In the genomic region with DNA sequence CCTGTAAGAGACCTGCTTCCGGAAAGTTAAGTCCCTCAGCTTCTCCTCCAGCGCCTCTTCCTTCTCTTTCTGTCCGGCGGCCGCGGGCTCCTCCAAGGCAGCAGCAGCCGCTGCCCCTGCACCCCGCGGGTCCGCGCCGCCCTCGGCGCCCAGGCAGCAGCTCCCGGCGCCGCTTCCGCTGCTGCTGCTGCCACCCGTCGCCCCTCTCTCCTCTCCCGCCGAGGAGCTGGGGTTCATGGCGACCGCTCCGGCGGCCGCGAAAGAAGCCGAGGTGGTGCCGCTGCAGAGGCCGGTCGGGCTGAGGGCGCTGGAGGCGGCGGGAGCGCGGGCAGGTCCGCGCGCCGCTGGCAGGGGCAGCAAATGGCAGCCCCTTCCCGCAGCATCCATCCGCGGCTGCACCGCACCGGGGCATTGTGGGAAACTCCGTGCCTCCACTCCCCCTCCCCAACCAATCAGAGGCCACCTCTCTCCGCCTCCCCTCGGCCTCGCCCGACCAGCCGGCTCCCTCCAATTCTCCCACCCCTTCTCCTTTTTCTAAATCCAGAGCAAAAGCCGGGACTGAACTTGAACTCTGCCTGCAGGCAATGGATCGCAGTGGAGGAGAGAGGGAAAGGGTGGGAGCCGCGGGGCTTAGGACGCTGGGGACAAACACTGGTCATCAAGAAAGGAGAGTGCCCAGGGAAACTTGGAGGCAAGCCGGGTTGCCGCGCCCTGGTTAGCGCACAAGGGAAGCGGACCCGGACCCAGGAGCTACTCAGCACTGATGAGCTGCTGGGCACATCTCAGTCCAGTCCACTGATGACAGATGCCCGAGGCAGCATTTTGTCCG, we compare ENCODE assay signal across 8 mouse cellular contexts. TPM values are rescaled to one million over a fixed set of nuclear protein-coding genes. Genes with fewer than 3 reads are reported as not detected.
DNase-seq lines count a peak whose midpoint lies in the region; ATAC-seq and TF ChIP-seq lines count a peak whose summit lies in the region.

TSS of gene Dgki (minus strand) at position 623 of the 829 bp plus-strand sequence.

- no peak for TF ChIP-seq CTCF in E14TG2a.4 (conservative IDR thresholded peaks at IDR 0.05; ENCODE audit: low read length)
- no peak for TF ChIP-seq CTCF in layer of hippocampus, adult 2 months (conservative IDR thresholded peaks at IDR 0.05)

- H3K27ac ChIP-seq in heart, embryonic 15.5 days = no peak within 1 kb of the TSS
- peak within 1 kb of the TSS; percentile 95 for H3K27ac ChIP-seq in layer of hippocampus, adult 2 months
- no peak within 1 kb of the TSS for H3K27ac ChIP-seq in liver, embryonic 16.5 days (ENCODE audit: low read length)

- peak within 1 kb of the TSS; percentile 53 for H3K9ac ChIP-seq in heart, embryonic 15.5 days
- no peak within 1 kb of the TSS for H3K9ac ChIP-seq in liver, embryonic 16.5 days (ENCODE audit: low read depth, low read length)

- peak within 1 kb of the TSS; percentile 99 for H3K4me2 ChIP-seq in heart, embryonic 15.5 days
- peak within 1 kb of the TSS; percentile 54 for H3K4me2 ChIP-seq in liver, embryonic 16.5 days (ENCODE audit: low read depth, low read length)

- H3K9me3 ChIP-seq in E14TG2a.4 (ENCODE audit: low read length) = no peaks in the 10 kb centered on the region
- H3K9me3 ChIP-seq in heart, embryonic 15.5 days (replicated peaks) = no peaks in the 10 kb centered on the region
- no peaks in the 10 kb centered on the region for H3K9me3 ChIP-seq in liver, embryonic 16.5 days (replicated peaks; ENCODE audit: control insufficient read depth, low read length)

- under 1% methylated on average over 46 of the region's 65 CpGs for WGBS in heart, embryonic 15.5 days
- WGBS in liver, embryonic 16.5 days (ENCODE audit: insufficient replicate concordance) = 2% methylated on average over 64 of the region's 65 CpGs

- no peaks in the 10 kb centered on the region for H3K36me3 ChIP-seq in E14TG2a.4 (ENCODE audit: insufficient read depth, low read length)
- H3K36me3 ChIP-seq in heart, embryonic 15.5 days = no peaks in the 10 kb centered on the region
- no peaks in the 10 kb centered on the region for H3K36me3 ChIP-seq in liver, embryonic 16.5 days (ENCODE audit: control insufficient read depth, insufficient read depth)

- H3K4me1 ChIP-seq in E14TG2a.4 (replicated peaks; ENCODE audit: low read depth, low read length) = peaks cover 9% of the 10 kb centered on the region
- peaks cover 22% of the 10 kb centered on the region for H3K4me1 ChIP-seq in heart, embryonic 15.5 days (replicated peaks)
- no peaks in the 10 kb centered on the region for H3K4me1 ChIP-seq in liver, embryonic 16.5 days (ENCODE audit: control insufficient read depth, low read depth, low read length)

- peaks cover 65% of the 10 kb centered on the region for H3K27me3 ChIP-seq in E14TG2a.4 (ENCODE audit: insufficient read depth, low read length)
- H3K27me3 ChIP-seq in heart, embryonic 15.5 days = peaks cover 51% of the 10 kb centered on the region
- H3K27me3 ChIP-seq in liver, embryonic 16.5 days (ENCODE audit: control insufficient read depth, insufficient read depth, low read depth, low read length) = peaks cover 48% of the 10 kb centered on the region

- H3K4me3 ChIP-seq in E14TG2a.4 (replicated peaks; ENCODE audit: low read length) = peak within 1 kb of the TSS; percentile 84
- H3K4me3 ChIP-seq in heart, embryonic 15.5 days = peak within 1 kb of the TSS; percentile 62
- peak within 1 kb of the TSS; percentile 84 for H3K4me3 ChIP-seq in layer of hippocampus, adult 2 months
- H3K4me3 ChIP-seq in liver, embryonic 16.5 days (ENCODE audit: low read depth, low read length) = peak within 1 kb of the TSS; percentile 43

- peak; percentile 53; the same call in 1 of the 2 replicates for ATAC-seq in heart, embryonic 15.5 days (replicated peaks; ENCODE audit: insufficient number of reproducible peaks, insufficient read depth, low FRiP score, low read depth)
- ATAC-seq in liver, embryonic 16.5 days (ENCODE audit: low read depth) = no peak
- ATAC-seq in erythroid progenitor cell, adult 5-6 weeks (replicated peaks; ENCODE audit: low FRiP score, poor library complexity, severe bottlenecking) = no peak

- DNase-seq in adrenal gland, adult 18-20 months (ENCODE audit: low spot score in 2 of 2) = peak; percentile 29 to 36
- DNase-seq in embryo, embryonic 11.5 days (ENCODE audit: low read depth, low spot score) = peak; percentile 48
- DNase-seq in layer of hippocampus, adult 2 months (ENCODE audit: low spot score in 2 of 2) = peak; percentile 87 to 91
- DNase-seq in right cerebral cortex, postnatal 14 days = peak; percentile 82

RNA-seq across cellular contexts. Expression of gene Dgki, which starts in this region (rescaled TPM):
- 1 to 10 TPM; 1.8 to 3.4 TPM for total RNA-seq in adrenal gland, adult 18-20 months (2021)
- polyA plus RNA-seq in heart, embryonic 15.5 days (2015; fragmentation: Nextera tagmentation; extraction: Ambion mirVana) = 0.48 and 0.51 TPM in 2 replicates
- 10 to 100 TPM; 88.6 to 89.5 TPM for total RNA-seq in layer of hippocampus, adult 2 months (2021)
- polyA plus RNA-seq in liver, embryonic 16.5 days (2015; fragmentation: Nextera tagmentation; extraction: Ambion mirVana) = 0.20 and 0.27 TPM in 2 replicates
- total RNA-seq in erythroid progenitor cell, adult 5-6 weeks (2015; ENCODE audit: low replicate concordance) = 1.8 TPM in 1 of 2 replicates, not detected in the other
- total RNA-seq in erythroid progenitor cell, adult 5-6 weeks (2017; ENCODE audit: low replicate concordance) = 1.4 TPM in 1 of 2 replicates, not detected in the other

Comparison
In these comparisons a context has a peak if more than half of its experiments do, and no peak if none do; other contexts are left out.
1. RNA of gene Dgki (total RNA-seq): 88.6 to 89.5 TPM in layer of hippocampus, adult 2 months; 1.8 to 3.4 TPM in adrenal gland, adult 18-20 months and 1.4 to 1.8 TPM in erythroid progenitor cell, adult 5-6 weeks; every median in the first group is over 10 times any median in the second.
2. Peak in ATAC-seq, H3K4me3 ChIP-seq, H3K9ac ChIP-seq and H3K4me2 ChIP-seq in heart, embryonic 15.5 days; RNA of the gene not detected or under 1 TPM.
3. DNase-seq: peak in every context shown above with its lines; median percentile 89 in layer of hippocampus, adult 2 months; 82 in right cerebral cortex, postnatal 14 days; 48 in embryo, embryonic 11.5 days; 32 in adrenal gland, adult 18-20 months.
4. Peak in every context shown above with its lines, with median percentiles within 50 percentile points of each other: H3K4me3 ChIP-seq.